9 mouse cellular contexts compared by ENCODE assay signal in genomic region chr2:30419112-30419511, GRCm38 (mm10). TPM values are rescaled to one million over a fixed set of nuclear protein-coding genes. Genes with fewer than 3 reads are reported as not detected.
A peak's percentile ranks its signal among the peaks of the same experiment; 100 is the strongest.
DNase-seq lines count a peak whose midpoint lies in the region; ATAC-seq lines count a peak whose summit lies in the region.
"Had no signal": no experiment of that assay in that cellular context is flagged by ENCODE, and none has a peak within 500 bp of the region (broad histone marks: within the 10 kb centered on the region; RNA-seq: fewer than 3 reads in every experiment).

No protein-coding gene starts in this region.

- ATAC-seq in kidney, embryonic 15.5 days (replicated peaks; ENCODE audit: low FRiP score): no peak
- ATAC-seq in forebrain, embryonic 11.5 days (replicated peaks; ENCODE audit: low FRiP score): no peak
- ATAC-seq in limb, embryonic 13.5 days (ENCODE audit: low FRiP score, low read depth): no peak
- no peak for ATAC-seq in neural tube, embryonic 15.5 days (ENCODE audit: low FRiP score)
- ATAC-seq: lung, postnatal 0 days had no signal

- H3K4me1 ChIP-seq in kidney, embryonic 15.5 days: peaks cover 52% of the 10 kb centered on the region
- H3K4me1 ChIP-seq in forebrain, embryonic 11.5 days (replicated peaks; ENCODE audit: control insufficient read depth, insufficient read depth, low read length): peaks cover 16% of the 10 kb centered on the region
- peaks cover 51% of the 10 kb centered on the region for H3K4me1 ChIP-seq in limb, embryonic 13.5 days
- H3K4me1 ChIP-seq in neural tube, embryonic 15.5 days: peaks cover 46% of the 10 kb centered on the region

- H3K4me2 ChIP-seq in kidney, embryonic 15.5 days: peak overlapping the region; percentile 90
- H3K4me2 ChIP-seq in forebrain, embryonic 11.5 days (ENCODE audit: low read depth, low read length, severe bottlenecking): no peak overlapping the region
- H3K4me2 ChIP-seq in limb, embryonic 13.5 days (replicated peaks): peak overlapping the region; percentile 83
- H3K4me2 ChIP-seq in neural tube, embryonic 15.5 days: peak overlapping the region; percentile 62

- peak overlapping the region; percentile 12; the same call in 1 of the 2 replicates for H3K4me3 ChIP-seq in kidney, embryonic 15.5 days (replicated peaks)
- no peak overlapping the region for H3K4me3 ChIP-seq in forebrain, embryonic 11.5 days (ENCODE audit: low read depth, low read length)
- peak overlapping the region; percentile 25 for H3K4me3 ChIP-seq in limb, embryonic 13.5 days
- H3K4me3 ChIP-seq in neural tube, embryonic 15.5 days (replicated peaks): 0 out of 2 replicates have a peak overlapping the region, but pooled peaks have one; percentile 2

- H3K9ac ChIP-seq in kidney, embryonic 15.5 days: peak overlapping the region; percentile 33; the same call in 1 of the 2 replicates
- peak overlapping the region; percentile 37 for H3K9ac ChIP-seq in forebrain, embryonic 11.5 days (ENCODE audit: low read length)
- peak overlapping the region; percentile 55 for H3K9ac ChIP-seq in limb, embryonic 13.5 days
- H3K9ac ChIP-seq in neural tube, embryonic 15.5 days (replicated peaks): 0 out of 2 replicates have a peak overlapping the region, but pooled peaks have one; percentile 6

- no peaks in the 10 kb centered on the region for H3K9me3 ChIP-seq in kidney, embryonic 15.5 days (replicated peaks)
- H3K9me3 ChIP-seq in forebrain, embryonic 11.5 days (ENCODE audit: control insufficient read depth, low read length): no peaks in the 10 kb centered on the region
- H3K9me3 ChIP-seq in limb, embryonic 13.5 days: no peaks in the 10 kb centered on the region
- H3K9me3 ChIP-seq in neural tube, embryonic 15.5 days (replicated peaks): no peaks in the 10 kb centered on the region

- peaks cover 8% of the 10 kb centered on the region for H3K36me3 ChIP-seq in kidney, embryonic 15.5 days
- H3K36me3 ChIP-seq in forebrain, embryonic 11.5 days (ENCODE audit: control insufficient read depth, insufficient read depth, low read length): no peaks in the 10 kb centered on the region; the same call in 1 of the 2 replicates
- H3K36me3 ChIP-seq in limb, embryonic 13.5 days: peaks cover 3% of the 10 kb centered on the region; the same call in 1 of the 2 replicates
- peaks cover 2% of the 10 kb centered on the region; the same call in 1 of the 2 replicates for H3K36me3 ChIP-seq in neural tube, embryonic 15.5 days

- no peak for DNase-seq in kidney, adult 8-10 months
- no peak for DNase-seq in forebrain, embryonic 11.5 days (ENCODE audit: low spot score)
- DNase-seq in thymus, postnatal 25 days: no peak
- DNase-seq in cerebellum, postnatal 10 days: no peak
- no peak for DNase-seq in spleen, adult 12 weeks (ENCODE audit: low spot score)

- WGBS in kidney, embryonic 15.5 days: 19% methylated on average over 10 of the region's 10 CpGs
- WGBS in forebrain, embryonic 11.5 days: 33% methylated on average over 10 of the region's 10 CpGs
- WGBS in limb, embryonic 13.5 days: 5% methylated on average over 10 of the region's 10 CpGs
- WGBS in neural tube, embryonic 15.5 days: 27% methylated on average over 10 of the region's 10 CpGs

- peak overlapping the region; percentile 82 for H3K27ac ChIP-seq in kidney, embryonic 15.5 days
- no peak overlapping the region for H3K27ac ChIP-seq in forebrain, embryonic 11.5 days (ENCODE audit: low read depth, low read length)
- H3K27ac ChIP-seq in limb, embryonic 13.5 days: peak overlapping the region; percentile 91
- peak overlapping the region; percentile 34; the same call in 1 of the 2 replicates for H3K27ac ChIP-seq in neural tube, embryonic 15.5 days (replicated peaks)

- H3K27me3 ChIP-seq in kidney, embryonic 15.5 days: no peaks in the 10 kb centered on the region
- H3K27me3 ChIP-seq in forebrain, embryonic 11.5 days (ENCODE audit: control insufficient read depth, insufficient read depth, low read length): no peaks in the 10 kb centered on the region
- no peaks in the 10 kb centered on the region for H3K27me3 ChIP-seq in limb, embryonic 13.5 days
- no peaks in the 10 kb centered on the region for H3K27me3 ChIP-seq in neural tube, embryonic 15.5 days (replicated peaks)

RNA-seq across cellular contexts. Expression of gene Ptpa, which starts 3.3 kb away (rescaled TPM):
- 162 and 175 TPM in 2 replicates for polyA plus RNA-seq in kidney, embryonic 15.5 days (2015; fragmentation: Nextera tagmentation; extraction: Ambion mirVana)
- 90.0 and 94.5 TPM in 2 replicates for polyA plus RNA-seq in forebrain, embryonic 11.5 days (2014; fragmentation: Nextera tagmentation; extraction: Ambion mirVana)
- 144 and 150 TPM in 2 replicates for polyA plus RNA-seq in limb, embryonic 13.5 days (2015; fragmentation: Nextera tagmentation; extraction: Ambion mirVana)
- 138 and 145 TPM in 2 replicates for polyA plus RNA-seq in neural tube, embryonic 15.5 days (2015; fragmentation: Nextera tagmentation; extraction: Ambion mirVana)

RNA-seq across cellular contexts. Expression of gene Crat, which starts 3.5 kb away (rescaled TPM):
- polyA plus RNA-seq in kidney, embryonic 15.5 days (2015; fragmentation: Nextera tagmentation; extraction: Ambion mirVana): 27.2 and 30.9 TPM in 2 replicates
- polyA plus RNA-seq in forebrain, embryonic 11.5 days (2014; fragmentation: Nextera tagmentation; extraction: Ambion mirVana): 25.8 and 30.0 TPM in 2 replicates
- 28.0 and 31.1 TPM in 2 replicates for polyA plus RNA-seq in limb, embryonic 13.5 days (2015; fragmentation: Nextera tagmentation; extraction: Ambion mirVana)
- polyA plus RNA-seq in neural tube, embryonic 15.5 days (2015; fragmentation: Nextera tagmentation; extraction: Ambion mirVana): 21.3 and 26.8 TPM in 2 replicates

RNA-seq across cellular contexts. Expression of gene Dolpp1, which starts 27.1 kb away (rescaled TPM):
- 36.9 and 37.7 TPM in 2 replicates for polyA plus RNA-seq in kidney, embryonic 15.5 days (2015; fragmentation: Nextera tagmentation; extraction: Ambion mirVana)
- polyA plus RNA-seq in forebrain, embryonic 11.5 days (2014; fragmentation: Nextera tagmentation; extraction: Ambion mirVana): 47.9 and 53.6 TPM in 2 replicates
- polyA plus RNA-seq in limb, embryonic 13.5 days (2015; fragmentation: Nextera tagmentation; extraction: Ambion mirVana): 33.1 and 33.5 TPM in 2 replicates
- polyA plus RNA-seq in neural tube, embryonic 15.5 days (2015; fragmentation: Nextera tagmentation; extraction: Ambion mirVana): 59.0 and 63.2 TPM in 2 replicates

RNA-seq across cellular contexts. Expression of gene Ier5l, which starts 54.9 kb away (rescaled TPM):
- polyA plus RNA-seq in kidney, embryonic 15.5 days (2015; fragmentation: Nextera tagmentation; extraction: Ambion mirVana): 3.3 and 3.5 TPM in 2 replicates
- polyA plus RNA-seq in forebrain, embryonic 11.5 days (2014; fragmentation: Nextera tagmentation; extraction: Ambion mirVana): 3.7 and 8.5 TPM in 2 replicates
- 2.9 and 3.0 TPM in 2 replicates for polyA plus RNA-seq in limb, embryonic 13.5 days (2015; fragmentation: Nextera tagmentation; extraction: Ambion mirVana)
- polyA plus RNA-seq in neural tube, embryonic 15.5 days (2015; fragmentation: Nextera tagmentation; extraction: Ambion mirVana): 1.4 and 1.9 TPM in 2 replicates

RNA-seq across cellular contexts. Expression of gene Miga2, which starts 55.1 kb away (rescaled TPM):
- polyA plus RNA-seq in kidney, embryonic 15.5 days (2015; fragmentation: Nextera tagmentation; extraction: Ambion mirVana): 26.4 and 28.8 TPM in 2 replicates
- polyA plus RNA-seq in forebrain, embryonic 11.5 days (2014; fragmentation: Nextera tagmentation; extraction: Ambion mirVana): 26.3 and 26.6 TPM in 2 replicates
- polyA plus RNA-seq in limb, embryonic 13.5 days (2015; fragmentation: Nextera tagmentation; extraction: Ambion mirVana): 24.3 and 26.6 TPM in 2 replicates
- polyA plus RNA-seq in neural tube, embryonic 15.5 days (2015; fragmentation: Nextera tagmentation; extraction: Ambion mirVana): 32.7 and 35.8 TPM in 2 replicates
